Mouse (Mus musculus): ENCODE results near the gene Disc1. TPM values are rescaled to one million over a fixed set of nuclear protein-coding genes. Genes with fewer than 3 reads are reported as not detected.
A peak's percentile ranks its signal among the peaks of the same experiment; 100 is the strongest.

Disc1 gene
- polyA plus RNA-seq (2014; fragmentation: Nextera tagmentation; extraction: Ambion mirVana): 1.5 and 1.6 TPM in 2 replicates

GRCm38 (mm10) chr8:125053505-125054435 lies at the start of gene Disc1:
Disc1 (plus strand) TSS chr8:125054195.
- DNase-seq (ENCODE audit: low spot score): peak; percentile 52
- Histone ChIP-seq H3K36me3 (ENCODE audit: control insufficient read depth, insufficient read depth, low read length) (no peaks in the 10 kb centered on the region), H3K4me2 (ENCODE audit: low read depth, low read length) (peak within 1 kb of the TSS; percentile 94), H3K9me3 (ENCODE audit: control insufficient read depth, low read length) (no peaks in the 10 kb centered on the region), H3K27ac (replicated peaks; ENCODE audit: low read depth, low read length) (peak within 1 kb of the TSS; percentile 78), H3K27me3 (replicated peaks; ENCODE audit: control insufficient read depth, insufficient read depth, low read length) (peaks cover 25% of the 10 kb centered on the region), H3K4me3 (ENCODE audit: low read depth, low read length) (peak within 1 kb of the TSS; percentile 77), H3K9ac (ENCODE audit: low read depth, low read length) (peak within 1 kb of the TSS; percentile 80), H3K4me1 (ENCODE audit: control insufficient read depth, insufficient read depth, low read length) (0 out of 2 replicates have a peak, but pooled peaks cover 5% of the 10 kb centered on the region)
- 2% methylated on average over 29 of the region's 65 CpGs for WGBS
- peak; percentile 58 for ATAC-seq (ENCODE audit: low read depth)

DNA sequence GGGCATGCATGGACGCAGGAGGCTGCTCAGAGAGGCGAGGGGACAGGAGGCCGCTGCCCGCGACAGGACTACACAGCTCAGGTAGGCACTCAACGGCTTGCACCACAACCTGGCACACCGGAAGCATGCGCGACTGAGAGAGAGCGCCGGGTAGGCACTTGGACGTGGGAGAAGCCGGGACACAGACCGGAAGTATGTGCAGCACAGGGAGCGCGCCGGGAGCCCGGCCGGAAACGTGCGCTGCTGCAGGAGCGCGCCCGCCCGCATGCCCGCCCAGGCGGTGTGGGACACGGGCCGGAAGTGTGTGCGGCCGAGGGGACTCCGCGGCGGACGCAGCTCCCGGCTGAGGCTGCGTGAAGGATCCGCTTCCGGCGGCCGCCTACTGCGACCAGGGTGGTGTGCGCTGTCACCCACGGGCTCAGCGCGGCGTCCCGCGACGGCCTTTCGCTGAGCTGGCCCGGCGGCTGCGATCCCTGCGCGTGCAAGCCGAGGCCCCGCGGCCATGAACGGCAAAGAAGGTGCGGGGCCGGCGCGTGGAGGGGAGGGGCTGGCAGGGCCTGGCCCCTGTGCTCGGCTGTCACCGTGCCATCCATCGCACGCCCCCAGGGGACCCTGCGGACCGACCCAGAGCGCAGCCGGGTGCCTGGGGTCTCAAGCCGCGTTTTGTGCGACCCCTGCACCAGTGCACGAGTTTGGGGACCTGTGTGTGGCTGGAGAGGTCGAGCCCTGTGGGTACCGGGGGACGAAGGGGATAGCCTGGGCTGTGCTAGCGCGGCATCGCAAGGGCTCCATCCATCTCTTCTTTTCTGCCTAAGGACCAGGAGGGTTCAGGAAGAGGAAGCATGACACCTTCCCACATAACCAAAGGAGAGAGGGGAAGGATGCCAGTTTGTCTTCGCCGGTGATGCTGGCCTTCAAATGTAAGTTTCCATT lies 41.0 kb upstream of the Disc1 start, which contains the start of gene Tsnax:
TSS of gene Tsnax (plus strand) at position 303 of the 933 bp plus-strand sequence.
- H3K9me3 ChIP-seq (ENCODE audit: control insufficient read depth, low read length): no peaks in the 10 kb centered on the region
- ATAC-seq (ENCODE audit: low read depth) (peak; percentile 99), DNase-seq (ENCODE audit: low spot score) (peak; percentile 94)
- peak within 1 kb of the TSS; percentile 77 for H3K27ac ChIP-seq (replicated peaks; ENCODE audit: low read depth, low read length)
- peak within 1 kb of the TSS; percentile 81 for H3K9ac ChIP-seq (ENCODE audit: low read depth, low read length)
- 8% methylated on average over 31 of the region's 84 CpGs for WGBS
- H3K27me3 ChIP-seq (replicated peaks; ENCODE audit: control insufficient read depth, insufficient read depth, low read length): no peaks in the 10 kb centered on the region
- H3K4me2 ChIP-seq (ENCODE audit: low read depth, low read length): peak within 1 kb of the TSS; percentile 80
- peak within 1 kb of the TSS; percentile 84 for H3K4me3 ChIP-seq (ENCODE audit: low read depth, low read length)
- H3K4me1 ChIP-seq (ENCODE audit: control insufficient read depth, insufficient read depth, low read length): peaks cover 8% of the 10 kb centered on the region; the same call in 1 of the 2 replicates
- peaks cover 31% of the 10 kb centered on the region for H3K36me3 ChIP-seq (ENCODE audit: control insufficient read depth, insufficient read depth, low read length)

GRCm38 (mm10) chr8:125024085-125024484 lies 29.9 kb upstream of the Disc1 start:
- H3K9me3 ChIP-seq (ENCODE audit: control insufficient read depth, low read length): no peaks in the 10 kb centered on the region
- H3K36me3 ChIP-seq (ENCODE audit: control insufficient read depth, insufficient read depth, low read length): peaks cover 54% of the 10 kb centered on the region
- no peak overlapping the region for H3K27ac ChIP-seq (replicated peaks; ENCODE audit: low read depth, low read length)
- no peak for ATAC-seq (ENCODE audit: low read depth)
- H3K4me2 ChIP-seq (ENCODE audit: low read depth, low read length): no peak overlapping the region
- no peak overlapping the region for H3K4me3 ChIP-seq (ENCODE audit: low read depth, low read length)
- 82% methylated on average over 8 of the region's 8 CpGs for WGBS
- no peaks in the 10 kb centered on the region for H3K27me3 ChIP-seq (replicated peaks; ENCODE audit: control insufficient read depth, insufficient read depth, low read length)
- no peaks in the 10 kb centered on the region for H3K4me1 ChIP-seq (ENCODE audit: control insufficient read depth, insufficient read depth, low read length)
- no peak for DNase-seq (ENCODE audit: low spot score)
- no peak overlapping the region for H3K9ac ChIP-seq (ENCODE audit: low read depth, low read length)

DNA sequence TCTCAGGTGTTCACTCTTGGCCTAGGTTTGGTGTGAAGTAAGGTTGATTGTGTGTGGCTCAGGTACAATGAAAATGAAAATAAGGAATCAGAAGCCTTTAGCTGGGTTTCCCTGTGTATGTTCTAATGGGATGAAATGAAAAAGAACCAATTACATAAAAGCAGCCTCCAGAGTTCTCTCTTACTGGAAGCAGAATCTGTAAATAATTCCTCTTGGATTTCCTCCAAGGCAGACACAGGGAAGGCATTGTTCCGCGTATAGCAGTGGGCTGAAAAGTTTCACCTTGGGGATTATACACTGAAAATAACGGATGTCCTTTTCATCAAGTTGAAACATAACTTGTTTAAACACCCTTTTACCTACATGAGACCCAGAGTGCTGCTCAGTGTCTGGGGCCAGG lies 26.8 kb upstream of the Disc1 start:
- Histone ChIP-seq H3K4me2 (ENCODE audit: low read depth, low read length) (no peak overlapping the region), H3K36me3 (ENCODE audit: control insufficient read depth, insufficient read depth, low read length) (peaks cover 82% of the 10 kb centered on the region), H3K9ac (ENCODE audit: low read depth, low read length) (no peak overlapping the region), H3K4me1 (ENCODE audit: control insufficient read depth, insufficient read depth, low read length) (no peaks in the 10 kb centered on the region), H3K27me3 (replicated peaks; ENCODE audit: control insufficient read depth, insufficient read depth, low read length) (no peaks in the 10 kb centered on the region), H3K27ac (replicated peaks; ENCODE audit: low read depth, low read length) (peak overlapping the region; percentile 45; the same call in 1 of the 2 replicates), H3K4me3 (ENCODE audit: low read depth, low read length) (no peak overlapping the region), H3K9me3 (ENCODE audit: control insufficient read depth, low read length) (no peaks in the 10 kb centered on the region)
- no peak for ATAC-seq (ENCODE audit: low read depth)
- peak; percentile 80 for DNase-seq (ENCODE audit: low spot score)
- 48% methylated on average over 3 of the region's 3 CpGs for WGBS

- Histone ChIP-seq H3K4me2 (ENCODE audit: low read depth, low read length) (no peak overlapping the region), H3K4me1 (ENCODE audit: control insufficient read depth, insufficient read depth, low read length) (no peaks in the 10 kb centered on the region), H3K4me3 (ENCODE audit: low read depth, low read length) (no peak overlapping the region), H3K27me3 (replicated peaks; ENCODE audit: control insufficient read depth, insufficient read depth, low read length) (no peaks in the 10 kb centered on the region), H3K27ac (replicated peaks; ENCODE audit: low read depth, low read length) (no peak overlapping the region), H3K36me3 (ENCODE audit: control insufficient read depth, insufficient read depth, low read length) (peaks cover 93% of the 10 kb centered on the region), H3K9ac (ENCODE audit: low read depth, low read length) (no peak overlapping the region), H3K9me3 (ENCODE audit: control insufficient read depth, low read length) (no peaks in the 10 kb centered on the region)
- DNase-seq (ENCODE audit: low spot score) (no peak), ATAC-seq (ENCODE audit: low read depth) (no peak)
- 90% methylated on average over 5 of the region's 5 CpGs for WGBS
These were observed 25.2 kb upstream of the Disc1 start for GRCm38 (mm10) chr8:125028841-125029240.

- 85% methylated on average over 5 of the region's 5 CpGs for WGBS
- no peak overlapping the region for H3K27ac ChIP-seq (replicated peaks; ENCODE audit: low read depth, low read length)
- H3K9ac ChIP-seq (ENCODE audit: low read depth, low read length): no peak overlapping the region
- H3K27me3 ChIP-seq (replicated peaks; ENCODE audit: control insufficient read depth, insufficient read depth, low read length): no peaks in the 10 kb centered on the region
- no peak overlapping the region for H3K4me2 ChIP-seq (ENCODE audit: low read depth, low read length)
- ATAC-seq (ENCODE audit: low read depth) (no peak), DNase-seq (ENCODE audit: low spot score) (no peak)
- H3K4me1 ChIP-seq (ENCODE audit: control insufficient read depth, insufficient read depth, low read length): no peaks in the 10 kb centered on the region
- no peaks in the 10 kb centered on the region for H3K9me3 ChIP-seq (ENCODE audit: control insufficient read depth, low read length)
- H3K4me3 ChIP-seq (ENCODE audit: low read depth, low read length): no peak overlapping the region
- H3K36me3 ChIP-seq (ENCODE audit: control insufficient read depth, insufficient read depth, low read length): peaks cover 77% of the 10 kb centered on the region
These were observed 22.7 kb upstream of the Disc1 start for GRCm38 (mm10) chr8:125031276-125031675.

DNA sequence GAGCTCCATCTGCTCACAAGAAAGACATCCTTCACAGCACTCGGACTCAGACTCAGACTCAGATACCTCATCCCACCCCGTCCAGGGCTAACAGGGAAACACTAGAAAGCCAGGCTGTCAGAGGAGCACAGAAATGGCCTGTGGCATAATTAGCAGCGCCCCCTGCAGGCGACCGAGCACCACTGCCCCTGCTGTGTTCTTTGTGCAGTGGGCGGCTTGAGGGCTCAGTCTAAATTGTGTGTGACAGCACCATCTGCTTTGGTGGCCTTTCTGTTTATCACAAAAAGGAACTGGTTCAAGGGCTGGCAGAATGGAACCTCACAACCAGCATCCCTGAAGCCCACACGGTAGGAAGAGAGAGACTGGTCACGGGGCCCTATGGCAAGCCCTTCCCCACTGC lies 19.3 kb upstream of the Disc1 start:
- Histone ChIP-seq H3K9me3 (ENCODE audit: control insufficient read depth, low read length) (no peaks in the 10 kb centered on the region), H3K27me3 (replicated peaks; ENCODE audit: control insufficient read depth, insufficient read depth, low read length) (no peaks in the 10 kb centered on the region), H3K4me3 (ENCODE audit: low read depth, low read length) (no peak overlapping the region), H3K36me3 (ENCODE audit: control insufficient read depth, insufficient read depth, low read length) (peaks cover 72% of the 10 kb centered on the region), H3K4me2 (ENCODE audit: low read depth, low read length) (no peak overlapping the region), H3K27ac (replicated peaks; ENCODE audit: low read depth, low read length) (no peak overlapping the region), H3K9ac (ENCODE audit: low read depth, low read length) (no peak overlapping the region), H3K4me1 (ENCODE audit: control insufficient read depth, insufficient read depth, low read length) (no peaks in the 10 kb centered on the region)
- DNase-seq (ENCODE audit: low spot score): peak; percentile 52
- 29% methylated on average over 8 of the region's 8 CpGs for WGBS
- peak; percentile 74 for ATAC-seq (ENCODE audit: low read depth)

DNA sequence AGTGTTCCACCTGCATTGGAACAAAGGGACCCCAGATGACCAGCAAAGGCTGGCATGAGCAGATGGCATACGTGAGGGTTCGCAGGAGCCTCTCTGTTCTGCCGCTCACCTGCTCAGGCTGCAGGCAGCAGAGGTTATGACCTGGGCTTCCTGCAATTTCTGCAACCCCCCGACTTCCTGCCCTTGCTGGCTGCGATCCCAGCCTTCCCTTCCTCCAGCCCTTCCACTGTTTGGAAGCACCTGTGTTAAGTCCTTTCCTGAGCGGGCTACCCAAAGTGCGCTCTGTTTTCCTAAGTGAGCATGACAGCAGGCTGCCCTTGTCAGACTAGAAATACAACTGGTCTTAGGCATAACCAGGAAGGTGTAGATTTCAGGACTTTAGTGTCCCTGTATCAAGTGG lies 16.9 kb upstream of the Disc1 start:
- Histone ChIP-seq H3K4me3 (ENCODE audit: low read depth, low read length) (no peak overlapping the region), H3K27ac (replicated peaks; ENCODE audit: low read depth, low read length) (no peak overlapping the region), H3K9me3 (ENCODE audit: control insufficient read depth, low read length) (no peaks in the 10 kb centered on the region), H3K4me1 (ENCODE audit: control insufficient read depth, insufficient read depth, low read length) (no peaks in the 10 kb centered on the region), H3K9ac (ENCODE audit: low read depth, low read length) (no peak overlapping the region), H3K4me2 (ENCODE audit: low read depth, low read length) (no peak overlapping the region), H3K27me3 (replicated peaks; ENCODE audit: control insufficient read depth, insufficient read depth, low read length) (no peaks in the 10 kb centered on the region), H3K36me3 (ENCODE audit: control insufficient read depth, insufficient read depth, low read length) (peaks cover 56% of the 10 kb centered on the region)
- ATAC-seq (ENCODE audit: low read depth) (no peak), DNase-seq (ENCODE audit: low spot score) (no peak)
- WGBS: 63% methylated on average over 7 of the region's 7 CpGs
